In the genomic region with DNA sequence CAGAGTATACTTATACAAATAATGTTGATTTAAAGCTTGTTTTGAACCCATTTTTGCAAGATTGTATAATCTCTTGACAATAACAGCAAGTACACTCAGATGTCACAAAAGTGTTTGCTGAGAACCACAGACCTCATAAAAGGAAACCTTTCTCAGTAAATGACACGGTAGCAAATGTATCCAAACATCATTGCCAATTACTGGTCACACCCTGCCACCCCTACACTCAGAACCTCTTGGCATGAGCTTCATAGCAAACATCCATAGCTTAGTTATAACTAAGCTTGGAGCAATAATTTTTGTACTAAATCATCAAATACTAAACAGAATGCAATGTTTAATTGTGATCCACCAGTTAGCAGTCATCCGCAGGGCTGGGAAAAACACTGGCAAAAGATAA, we compare ENCODE assay signal across 26 mouse cellular contexts.
"Had no signal": no experiment of that assay in that cellular context is flagged by ENCODE, and none has a peak within 500 bp of the region (broad histone marks: within the 10 kb centered on the region; RNA-seq: fewer than 3 reads in every experiment).

No protein-coding gene starts in this region.

- H3K9me3 ChIP-seq: heart, embryonic 13.5 days; heart, embryonic 15.5 days; hindbrain, embryonic 13.5 days; hindbrain, embryonic 15.5 days; kidney, embryonic 15.5 days; limb, embryonic 13.5 days; limb, embryonic 15.5 days; liver, embryonic 12.5 days had no signal

- ATAC-seq: hindbrain, postnatal 0 days; intestine, embryonic 16.5 days; liver, embryonic 12.5 days had no signal

- H3K4me1 ChIP-seq: kidney, embryonic 15.5 days; limb, embryonic 13.5 days; limb, embryonic 15.5 days; liver, embryonic 12.5 days had no signal

- H3K4me3 ChIP-seq: heart, adult 2 months; heart, embryonic 13.5 days; heart, embryonic 15.5 days; hindbrain, embryonic 13.5 days; hindbrain, embryonic 15.5 days; kidney, embryonic 15.5 days; layer of hippocampus, adult 2 months; left cerebral cortex, adult 2 months; limb, embryonic 13.5 days; limb, embryonic 15.5 days; liver, embryonic 12.5 days had no signal

- H3K27ac ChIP-seq: heart, adult 2 months; heart, embryonic 13.5 days; heart, embryonic 15.5 days; hindbrain, embryonic 13.5 days; hindbrain, embryonic 15.5 days; hindbrain, postnatal 0 days; kidney, embryonic 15.5 days; layer of hippocampus, adult 2 months; left cerebral cortex, adult 2 months; limb, embryonic 13.5 days; limb, embryonic 15.5 days; liver, embryonic 12.5 days; liver, embryonic 14.5 days had no signal

- DNase-seq: gastrocnemius, postnatal 14 days; gastrocnemius, postnatal 36 days; heart, adult 2 months; heart, postnatal 14 days; heart, postnatal 36 days; kidney, adult 11 months; kidney, adult 2 months; kidney, adult 9 months; kidney, postnatal 10 days; kidney, postnatal 25 days; kidney, postnatal 4 days; left cerebral cortex, postnatal 4 days had no signal

- H3K9ac ChIP-seq: heart, embryonic 13.5 days; heart, embryonic 15.5 days; hindbrain, embryonic 13.5 days; hindbrain, embryonic 15.5 days; kidney, embryonic 15.5 days; limb, embryonic 13.5 days; limb, embryonic 15.5 days; liver, embryonic 12.5 days; liver, embryonic 14.5 days had no signal

- H3K36me3 ChIP-seq: heart, embryonic 13.5 days; heart, embryonic 15.5 days; hindbrain, embryonic 13.5 days; hindbrain, embryonic 15.5 days; kidney, embryonic 15.5 days; limb, embryonic 13.5 days; limb, embryonic 15.5 days; liver, embryonic 12.5 days had no signal

- H3K4me2 ChIP-seq: heart, embryonic 11.5 days; heart, embryonic 13.5 days; heart, embryonic 15.5 days; hindbrain, embryonic 13.5 days; hindbrain, embryonic 15.5 days; kidney, embryonic 15.5 days; limb, embryonic 13.5 days; limb, embryonic 15.5 days; liver, embryonic 12.5 days had no signal

- H3K27me3 ChIP-seq: heart, embryonic 13.5 days; heart, embryonic 15.5 days; hindbrain, embryonic 13.5 days; hindbrain, embryonic 15.5 days; kidney, embryonic 15.5 days; limb, embryonic 13.5 days; limb, embryonic 15.5 days; liver, embryonic 12.5 days had no signal
